In genomic region chr12:95533888-95534639, GRCm38 (mm10) we compare ENCODE assay signal across 28 mouse cellular contexts.
A peak's percentile ranks its signal among the peaks of the same experiment; 100 is the strongest.
DNase-seq lines count a peak whose midpoint lies in the region; ATAC-seq and TF ChIP-seq lines count a peak whose summit lies in the region.
"Had no signal": no experiment of that assay in that cellular context is flagged by ENCODE, and none has a peak within 500 bp of the region (broad histone marks: within the 10 kb centered on the region; RNA-seq: fewer than 3 reads in every experiment).

No protein-coding gene starts in this region.

- DNase-seq in kidney, adult 8-10 months, result no peak
- DNase-seq in 416B (ENCODE audit: low read depth) (peak; percentile 86), Patski (ENCODE audit: low read depth, low spot score) (peak; percentile 30)
- no peak for DNase-seq in forebrain, postnatal 0 days
- DNase-seq in adrenal gland, postnatal 25 days, result no peak
- DNase-seq: adrenal gland, postnatal 10 days; cerebellum, adult 11 months; cerebellum, adult 2 months; cerebellum, adult 9-11 months; cerebellum, postnatal 36 days; embryo, embryonic 11 days; gastrocnemius, postnatal 25 days; heart, adult 2 months; heart, postnatal 14 days; heart, postnatal 4 days had no signal

- no peak overlapping the region for H3K27ac ChIP-seq in kidney, embryonic 15.5 days
- H3K27ac ChIP-seq in forebrain, postnatal 0 days (ENCODE audit: low read depth, low read length), result no peak overlapping the region
- H3K27ac ChIP-seq: embryonic facial prominence, embryonic 15.5 days; heart, adult 2 months; heart, embryonic 10.5 days; heart, embryonic 13.5 days; hindbrain, embryonic 14.5 days; hindbrain, postnatal 0 days had no signal

- ATAC-seq in kidney, embryonic 15.5 days (replicated peaks; ENCODE audit: low FRiP score), result 0 out of 2 replicates have a peak, but pooled peaks have one; percentile 46
- peak; percentile 54 for ATAC-seq in Patski
- ATAC-seq in forebrain, postnatal 0 days, result no peak
- ATAC-seq: activated CD4-positive, CD25-positive, alpha-beta regulatory T cell, adult 4 months; forebrain, embryonic 14.5 days; hindbrain, postnatal 0 days; inflammation-experienced regulatory T-cells, adult 6 months; intestine, embryonic 16.5 days had no signal

- no peak overlapping the region for H3K4me3 ChIP-seq in kidney, embryonic 15.5 days (replicated peaks)
- no peak overlapping the region for H3K4me3 ChIP-seq in myocyte
- H3K4me3 ChIP-seq in forebrain, postnatal 0 days (ENCODE audit: low read depth, low read length), result no peak overlapping the region
- H3K4me3 ChIP-seq: embryonic facial prominence, embryonic 15.5 days; heart, adult 2 months; heart, embryonic 10.5 days; heart, embryonic 13.5 days had no signal

- CTCF ChIA-PET in Patski (lab: Charles Lee), result no interaction called here

- no peak for TF ChIP-seq CTCF in Patski (IDR thresholded peaks at IDR 0.05)
- TF ChIP-seq CTCF in forebrain, postnatal 0 days (IDR thresholded peaks at IDR 0.05; ENCODE audit: low read depth), result no peak

- no peaks in the 10 kb centered on the region for H3K36me3 ChIP-seq in kidney, embryonic 15.5 days
- no peaks in the 10 kb centered on the region for H3K36me3 ChIP-seq in myocyte (ENCODE audit: control insufficient read depth, insufficient read depth)
- H3K36me3 ChIP-seq in forebrain, postnatal 0 days (ENCODE audit: insufficient read depth), result no peaks in the 10 kb centered on the region
- H3K36me3 ChIP-seq: embryonic facial prominence, embryonic 15.5 days; G1E; heart, embryonic 10.5 days; heart, embryonic 13.5 days had no signal

- H3K4me2 ChIP-seq in kidney, embryonic 15.5 days, result no peak overlapping the region
- no peak overlapping the region for H3K4me2 ChIP-seq in myocyte (ENCODE audit: low read depth)
- no peak overlapping the region for H3K4me2 ChIP-seq in forebrain, postnatal 0 days (ENCODE audit: low read depth)
- H3K4me2 ChIP-seq: embryonic facial prominence, embryonic 15.5 days; heart, embryonic 13.5 days; hindbrain, embryonic 14.5 days had no signal

- H3K9ac ChIP-seq in kidney, embryonic 15.5 days, result no peak overlapping the region
- H3K9ac ChIP-seq in forebrain, postnatal 0 days, result no peak overlapping the region
- H3K9ac ChIP-seq: embryonic facial prominence, embryonic 15.5 days; heart, embryonic 13.5 days; hindbrain, embryonic 14.5 days had no signal

- no peaks in the 10 kb centered on the region for H3K4me1 ChIP-seq in kidney, embryonic 15.5 days
- H3K4me1 ChIP-seq in forebrain, postnatal 0 days (ENCODE audit: insufficient read depth), result no peaks in the 10 kb centered on the region
- H3K4me1 ChIP-seq: embryonic facial prominence, embryonic 15.5 days; heart, embryonic 10.5 days; heart, embryonic 13.5 days had no signal

- TF ChIP-seq POLR2A in myocyte (IDR thresholded peaks at IDR 0.05; ENCODE audit: insufficient read length, low read depth), result no peak

- in situ Hi-C loops in Patski (cut with MboI; ENCODE audit: low pct_unique_long_range_greater_than_20kb), result no loop called here

- WGBS in kidney, embryonic 15.5 days, result 56% methylated on average over 8 of the region's 8 CpGs
- 78% methylated on average over 8 of the region's 8 CpGs for WGBS in forebrain, postnatal 0 days

- H3K79me2 ChIP-seq in myocyte (ENCODE audit: control insufficient read depth, insufficient read depth), result no peaks in the 10 kb centered on the region

- no peaks in the 10 kb centered on the region for H3K9me3 ChIP-seq in kidney, embryonic 15.5 days (replicated peaks)
- no peaks in the 10 kb centered on the region for H3K9me3 ChIP-seq in forebrain, postnatal 0 days (ENCODE audit: low read length)
- H3K9me3 ChIP-seq: embryonic facial prominence, embryonic 15.5 days; heart, embryonic 10.5 days; heart, embryonic 13.5 days had no signal

- H3ac ChIP-seq in myocyte (ENCODE audit: control insufficient read depth, insufficient read length), result no peak overlapping the region

- no peaks in the 10 kb centered on the region for H3K27me3 ChIP-seq in kidney, embryonic 15.5 days
- H3K27me3 ChIP-seq in Patski (no peaks in the 10 kb centered on the region), myocyte (ENCODE audit: control insufficient read depth, insufficient read depth, insufficient read length) (no peaks in the 10 kb centered on the region)
- no peaks in the 10 kb centered on the region for H3K27me3 ChIP-seq in forebrain, postnatal 0 days (ENCODE audit: insufficient read depth, low read length)
- H3K27me3 ChIP-seq: CH12.LX; embryonic facial prominence, embryonic 15.5 days; heart, embryonic 13.5 days had no signal

- POLR2A ChIA-PET in Patski (lab: Charles Lee), result no interaction called here

TF ChIP-seq in myocyte, 11 proteins besides CTCF, POLR2A, EP300 and RAD21:
- no peak for TF ChIP-seq MAX (IDR thresholded peaks at IDR 0.05; ENCODE audit: low read depth)
- peak; percentile 77 for TF ChIP-seq CEBPB (IDR thresholded peaks at IDR 0.05; ENCODE audit: insufficient read depth, poor library complexity, severe bottlenecking)

Comparison
In these comparisons a context has a peak if more than half of its experiments do, and no peak if none do; other contexts are left out.
1. DNase-seq: peak in 416B (single experiment) and Patski (single experiment); none in kidney, adult 8-10 months (0 of 2), forebrain, postnatal 0 days (single experiment) and adrenal gland, postnatal 25 days (single experiment).